Mouse (Mus musculus): ENCODE results near the gene Polr3h.

Polr3h gene

GRCm38 (mm10) chr15:81860471-81861135 is 65.4 kb downstream of the Polr3h start:
- peak; percentile 84 to 90 for DNase-seq

GRCm38 (mm10) chr15:81859330-81860255 is 66.4 kb downstream of the Polr3h start:
- DNase-seq = peak; percentile 90 to 94

GRCm38 (mm10) chr15:81858517-81859329 is 67.3 kb downstream of the Polr3h start, which contains the start of gene Tob2:
Tob2 (minus strand) TSS chr15:81858796.
- peak; percentile 73 to 78 for DNase-seq

- DNase-seq = peak; percentile 93 to 95
Measured at GRCm38 (mm10) chr15:81858138-81858516, 67.9 kb downstream of the Polr3h start.

GRCm38 (mm10) chr15:81857724-81858116 is 68.3 kb downstream of the Polr3h start:
- peak in 1 of 2 experiments; percentile 45 for DNase-seq

GRCm38 (mm10) chr15:81856938-81857723 is 68.9 kb downstream of the Polr3h start:
- DNase-seq = no peak

- peak; percentile 89 to 91 for DNase-seq
Measured at GRCm38 (mm10) chr15:81856030-81856790, 69.8 kb downstream of the Polr3h start.

- no peak for DNase-seq
Measured at GRCm38 (mm10) chr15:81853081-81853480, 73.0 kb downstream of the Polr3h start.

- no peak for DNase-seq
Measured at GRCm38 (mm10) chr15:81852411-81853000, 73.5 kb downstream of the Polr3h start.

- DNase-seq = no peak
Measured at GRCm38 (mm10) chr15:81851375-81851774, 74.7 kb downstream of the Polr3h start.

GRCm38 (mm10) chr15:81850718-81851117 is 75.3 kb downstream of the Polr3h start:
- DNase-seq = no peak

GRCm38 (mm10) chr15:81849104-81849503 is 76.9 kb downstream of the Polr3h start:
- DNase-seq = no peak

- DNase-seq = peak; percentile 71 to 81
Measured at GRCm38 (mm10) chr15:81848301-81848700, 77.7 kb downstream of the Polr3h start.

GRCm38 (mm10) chr15:81847861-81848260 is 78.2 kb downstream of the Polr3h start:
- no peak for DNase-seq

GRCm38 (mm10) chr15:81847161-81847560 is 78.9 kb downstream of the Polr3h start:
- DNase-seq = no peak

- DNase-seq = no peak
Measured at GRCm38 (mm10) chr15:81846755-81847154, 79.3 kb downstream of the Polr3h start.

- DNase-seq = peak; percentile 53 to 57
Measured at GRCm38 (mm10) chr15:81845724-81846123, 80.3 kb downstream of the Polr3h start.

- DNase-seq = no peak
Measured at GRCm38 (mm10) chr15:81845033-81845625, 80.9 kb downstream of the Polr3h start.

- DNase-seq = no peak
Measured at GRCm38 (mm10) chr15:81842275-81842674, 83.8 kb downstream of the Polr3h start.

GRCm38 (mm10) chr15:81840306-81840705 is 85.7 kb downstream of the Polr3h start:
- DNase-seq = no peak

Data from lung, adult 18-20 months (tissue).